Mouse (Mus musculus) intestine, embryonic 14.5 days (tissue): ENCODE results near the gene Dlgap3. TPM values are rescaled to one million over a fixed set of nuclear protein-coding genes. Genes with fewer than 3 reads are reported as not detected.
A peak's percentile ranks its signal among the peaks of the same experiment; 100 is the strongest.

Experiments used
- ATAC-seq: fragments of 200-750 bp; cut with Nextera tagmentation; replicated peaks from 2 replicates; pipeline ENCODE4 v1.8.0; 2017; ENCODE audit warnings: low read depth, moderate number of reproducible peaks, moderate TSS enrichment, moderate library complexity; ENCODE audit not compliant: low FRiP score, low TSS enrichment
- DNase-seq: peaks from one replicate; pipeline ENCODE4 v3.0.0-alpha.2; 2018; ENCODE audit warnings: low spot score
- H3K27ac ChIP-seq: fragments of 300-500 bp; sonication (generic); 2 replicates; pipeline ENCODE4 v1.5.1; 2014; ENCODE audit warnings: low read depth, mild to moderate bottlenecking, control low read depth
- H3K27me3 ChIP-seq: fragments of 300-500 bp; sonication (generic); replicated peaks from 2 replicates; pipeline ENCODE4 v1.6.1; 2014; ENCODE audit warnings: low read length, control low read depth; ENCODE audit not compliant: control insufficient read depth, insufficient read depth
- H3K36me3 ChIP-seq: fragments of 300-500 bp; sonication (generic); 2 replicates; pipeline ENCODE4 v1.6.1; 2014; ENCODE audit warnings: low read length, control low read depth; ENCODE audit not compliant: control insufficient read depth, insufficient read depth
- H3K4me1 ChIP-seq: fragments of 300-500 bp; sonication (generic); replicated peaks from 2 replicates; pipeline ENCODE4 v1.6.1; 2014; ENCODE audit warnings: low read length, control low read depth, mixed read lengths; ENCODE audit not compliant: control insufficient read depth, insufficient read depth
- H3K4me2 ChIP-seq: fragments of 300-500 bp; sonication (generic); 2 replicates; pipeline ENCODE4 v1.6.1; 2014; ENCODE audit warnings: low read length
- H3K4me3 ChIP-seq: fragments of 300-500 bp; sonication (generic); 2 replicates; pipeline ENCODE4 v1.5.1; 2014; ENCODE audit warnings: low read depth, low read length, control low read depth, mixed read lengths
- H3K9ac ChIP-seq: fragments of 300-500 bp; sonication (generic); 2 replicates; pipeline ENCODE4 v1.6.1; 2014; ENCODE audit warnings: mild to moderate bottlenecking, low read length
- H3K9me3 ChIP-seq: fragments of 300-500 bp; sonication (generic); 2 replicates; pipeline ENCODE4 v1.6.1; 2016; ENCODE audit warnings: low read length, control low read depth; ENCODE audit not compliant: control insufficient read depth
- WGBS: fragments of 180-500 bp; shearing (Covaris S2); extraction: QIAGEN DNeasy Blood & Tissue Kit; methylation state at CpG from one replicate; pipeline ENCODE4 v1.1.7; 2014; 5-methylcytosine and 5-hydroxymethylcytosine counted together
- polyA plus RNA-seq: library from polyadenylated mRNA; unstranded; fragments of >200 nt; fragmentation: Nextera tagmentation; extraction: Ambion mirVana; gene quantifications from 2 replicates; pipeline ENCODE4 v1.2.1, GENCODE M21; 2014

The Dlgap3 gene
- polyA plus RNA-seq, 1 experiment from 2014 or later = 1.5 TPM

GRCm38 (mm10) chr4:127171341-127171905 lies 2.4 kb downstream of the Dlgap3 start:
- H3K27me3 ChIP-seq = peaks cover 53% of the 10 kb centered on the region
- 53% methylated on average over 4 of the region's 4 CpGs for WGBS

GRCm38 (mm10) chr4:127172119-127172518 lies 3.1 kb downstream of the Dlgap3 start:
- Histone ChIP-seq H3K9me3 (no peaks in the 10 kb centered on the region), H3K27me3 (peaks cover 48% of the 10 kb centered on the region), H3K4me3 (no peak overlapping the region), H3K36me3 (no peaks in the 10 kb centered on the region), H3K4me1 (no peaks in the 10 kb centered on the region; the same call in 1 of the 2 replicates), H3K9ac (no peak overlapping the region), H3K4me2 (no peak overlapping the region), H3K27ac (no peak overlapping the region)
- DNase-seq (no peak), ATAC-seq (no peak)
- WGBS = 21% methylated on average over 7 of the region's 7 CpGs

More at GRCm38 (mm10) chr4:127171341-127171905, 2.4 kb downstream of the Dlgap3 start:
- Histone ChIP-seq H3K36me3 (no peaks in the 10 kb centered on the region), H3K9me3 (no peaks in the 10 kb centered on the region), H3K4me2 (no peak overlapping the region), H3K27ac (no peak overlapping the region), H3K4me1 (no peaks in the 10 kb centered on the region; the same call in 1 of the 2 replicates), H3K9ac (no peak overlapping the region), H3K4me3 (no peak overlapping the region)
- DNase-seq (no peak), ATAC-seq (no peak)

GRCm38 (mm10) chr4:127172614-127173013 lies 3.6 kb downstream of the Dlgap3 start:
- 61% methylated on average over 4 of the region's 4 CpGs for WGBS

GRCm38 (mm10) chr4:127173461-127173860 lies 4.5 kb downstream of the Dlgap3 start:
- H3K27me3 ChIP-seq = peaks cover 43% of the 10 kb centered on the region
- no peak overlapping the region for H3K27ac ChIP-seq
- ATAC-seq = no peak
- H3K4me2 ChIP-seq = no peak overlapping the region
- H3K4me1 ChIP-seq = no peaks in the 10 kb centered on the region; the same call in 1 of the 2 replicates
- WGBS = under 1% methylated on average over 8 of the region's 8 CpGs
- no peaks in the 10 kb centered on the region for H3K36me3 ChIP-seq
- no peak overlapping the region for H3K4me3 ChIP-seq
- no peak overlapping the region for H3K9ac ChIP-seq
- DNase-seq = peak; percentile 93
- H3K9me3 ChIP-seq = no peaks in the 10 kb centered on the region

More at GRCm38 (mm10) chr4:127172614-127173013, 3.6 kb downstream of the Dlgap3 start:
- Histone ChIP-seq H3K36me3 (no peaks in the 10 kb centered on the region), H3K4me1 (no peaks in the 10 kb centered on the region; the same call in 1 of the 2 replicates), H3K4me2 (no peak overlapping the region), H3K4me3 (no peak overlapping the region), H3K27ac (no peak overlapping the region), H3K9me3 (no peaks in the 10 kb centered on the region), H3K9ac (no peak overlapping the region), H3K27me3 (peaks cover 46% of the 10 kb centered on the region)
- no peak for DNase-seq
- ATAC-seq = no peak

- Histone ChIP-seq H3K27me3 (peaks cover 44% of the 10 kb centered on the region), H3K9ac (no peak overlapping the region), H3K27ac (no peak overlapping the region), H3K4me1 (no peaks in the 10 kb centered on the region; the same call in 1 of the 2 replicates), H3K4me2 (no peak overlapping the region), H3K36me3 (no peaks in the 10 kb centered on the region), H3K9me3 (no peaks in the 10 kb centered on the region), H3K4me3 (no peak overlapping the region)
- WGBS = 56% methylated on average over 8 of the region's 8 CpGs
- DNase-seq = no peak
- no peak for ATAC-seq
Measured at GRCm38 (mm10) chr4:127174075-127174899, 5.3 kb downstream of the Dlgap3 start.

- H3K27ac ChIP-seq = no peak overlapping the region
- H3K4me2 ChIP-seq = no peak overlapping the region
- no peak overlapping the region for H3K9ac ChIP-seq
- ATAC-seq = no peak
- H3K4me3 ChIP-seq = no peak overlapping the region
- H3K36me3 ChIP-seq = no peaks in the 10 kb centered on the region
- H3K27me3 ChIP-seq = peaks cover 45% of the 10 kb centered on the region
- WGBS = 55% methylated on average over 4 of the region's 4 CpGs
- no peak for DNase-seq
- H3K9me3 ChIP-seq = no peaks in the 10 kb centered on the region
- no peaks in the 10 kb centered on the region for H3K4me1 ChIP-seq
Measured at GRCm38 (mm10) chr4:127174900-127175278, 5.9 kb downstream of the Dlgap3 start.

- Histone ChIP-seq H3K36me3 (no peaks in the 10 kb centered on the region), H3K4me1 (no peaks in the 10 kb centered on the region), H3K4me2 (no peak overlapping the region), H3K4me3 (no peak overlapping the region), H3K9me3 (no peaks in the 10 kb centered on the region), H3K27ac (no peak overlapping the region), H3K9ac (no peak overlapping the region), H3K27me3 (peaks cover 24% of the 10 kb centered on the region)
- 68% methylated on average over 11 of the region's 11 CpGs for WGBS
- DNase-seq = no peak
- ATAC-seq = no peak
Measured at GRCm38 (mm10) chr4:127177961-127178360, 9.0 kb downstream of the Dlgap3 start.

- 45% methylated on average over 9 of the region's 9 CpGs for WGBS
- ATAC-seq (no peak), DNase-seq (no peak)
- Histone ChIP-seq H3K36me3 (no peaks in the 10 kb centered on the region), H3K4me2 (no peak overlapping the region), H3K9me3 (no peaks in the 10 kb centered on the region), H3K9ac (no peak overlapping the region), H3K4me1 (no peaks in the 10 kb centered on the region), H3K27ac (no peak overlapping the region), H3K27me3 (peaks cover 24% of the 10 kb centered on the region), H3K4me3 (no peak overlapping the region)
Measured at GRCm38 (mm10) chr4:127178671-127179070, 9.7 kb downstream of the Dlgap3 start.
